In the genomic region with DNA sequence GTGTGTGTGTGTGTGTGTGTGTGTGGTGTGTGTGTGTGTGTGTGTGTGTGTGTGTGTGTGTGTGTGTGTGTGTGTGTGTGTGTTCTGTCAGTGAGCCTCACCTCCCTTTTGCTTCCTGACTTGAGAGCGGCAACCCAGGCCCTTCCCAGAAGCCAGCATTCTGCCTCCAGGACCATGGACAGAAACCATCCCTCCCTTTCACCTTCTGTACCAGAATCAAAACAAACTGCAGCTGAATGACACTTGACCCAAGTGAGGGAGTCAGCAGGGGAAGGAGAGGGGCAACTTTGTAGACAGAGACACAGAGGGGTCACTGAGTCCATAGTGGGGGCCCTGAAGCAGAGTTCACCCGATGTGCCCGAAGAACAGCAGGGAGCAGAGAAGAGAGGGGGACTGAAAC, we compare ENCODE assay signal across 9 mouse cellular contexts. TPM values are rescaled to one million over a fixed set of nuclear protein-coding genes. Genes with fewer than 3 reads are reported as not detected.
A peak's percentile ranks its signal among the peaks of the same experiment; 100 is the strongest.
DNase-seq lines count a peak whose midpoint lies in the region; ATAC-seq and TF ChIP-seq lines count a peak whose summit lies in the region.
"Had no signal": no experiment of that assay in that cellular context is flagged by ENCODE, and none has a peak within 500 bp of the region (broad histone marks: within the 10 kb centered on the region; RNA-seq: fewer than 3 reads in every experiment).

No protein-coding gene starts in this region.

- no peaks in the 10 kb centered on the region for H3K27me3 ChIP-seq in hindbrain, embryonic 10.5 days (ENCODE audit: insufficient read depth, poor library complexity, severe bottlenecking)
- no peaks in the 10 kb centered on the region for H3K27me3 ChIP-seq in hindbrain, embryonic 13.5 days
- H3K27me3 ChIP-seq in neural tube, embryonic 15.5 days (replicated peaks), result no peaks in the 10 kb centered on the region
- H3K27me3 ChIP-seq in myocyte (ENCODE audit: control insufficient read depth, insufficient read depth, insufficient read length), result peaks cover 3% of the 10 kb centered on the region

- peaks cover 20% of the 10 kb centered on the region for H3K4me1 ChIP-seq in hindbrain, embryonic 10.5 days (replicated peaks)
- peaks cover 20% of the 10 kb centered on the region for H3K4me1 ChIP-seq in hindbrain, embryonic 13.5 days (replicated peaks)
- H3K4me1 ChIP-seq in neural tube, embryonic 15.5 days, result peaks cover 16% of the 10 kb centered on the region

- peak; percentile 42 for DNase-seq in hindbrain, embryonic 10.5 days (ENCODE audit: low spot score)
- peak; percentile 27 for DNase-seq in neural tube, embryonic 10.5 days (ENCODE audit: extremely low spot score, low spot score)
- DNase-seq in embryo, embryonic 11 days, result peak; percentile 65
- DNase-seq in cerebellum, adult 9-11 months, result no peak

- 45% methylated on average over 3 of the region's 3 CpGs for WGBS in hindbrain, embryonic 10.5 days
- 41% methylated on average over 3 of the region's 3 CpGs for WGBS in hindbrain, embryonic 13.5 days
- WGBS in neural tube, embryonic 15.5 days, result 48% methylated on average over 3 of the region's 3 CpGs

- no peak for ATAC-seq in hindbrain, embryonic 13.5 days (ENCODE audit: low FRiP score)
- ATAC-seq in neural tube, embryonic 15.5 days (ENCODE audit: low FRiP score), result no peak
- no peak for ATAC-seq in frontal cortex, adult (ENCODE audit: low TSS enrichment)

- H3K4me3 ChIP-seq in hindbrain, embryonic 10.5 days, result no peak overlapping the region
- H3K4me3 ChIP-seq in hindbrain, embryonic 13.5 days, result no peak overlapping the region
- H3K4me3 ChIP-seq in neural tube, embryonic 15.5 days (replicated peaks), result no peak overlapping the region
- no peak overlapping the region for H3K4me3 ChIP-seq in myocyte

- no peak overlapping the region for H3ac ChIP-seq in myocyte (ENCODE audit: control insufficient read depth, insufficient read length)

- TF ChIP-seq POLR2A in myocyte (IDR thresholded peaks at IDR 0.05; ENCODE audit: insufficient read length, low read depth), result no peak

- no peak overlapping the region for H3K27ac ChIP-seq in hindbrain, embryonic 10.5 days
- no peak overlapping the region for H3K27ac ChIP-seq in hindbrain, embryonic 13.5 days
- no peak overlapping the region for H3K27ac ChIP-seq in neural tube, embryonic 15.5 days (replicated peaks)

- no peaks in the 10 kb centered on the region for H3K9me3 ChIP-seq in hindbrain, embryonic 10.5 days
- H3K9me3 ChIP-seq in hindbrain, embryonic 13.5 days, result no peaks in the 10 kb centered on the region
- H3K9me3 ChIP-seq in neural tube, embryonic 15.5 days (replicated peaks), result no peaks in the 10 kb centered on the region

- H3K4me2 ChIP-seq in hindbrain, embryonic 13.5 days, result no peak overlapping the region
- no peak overlapping the region for H3K4me2 ChIP-seq in neural tube, embryonic 15.5 days
- H3K4me2 ChIP-seq in myocyte (ENCODE audit: low read depth), result no peak overlapping the region

- H3K9ac ChIP-seq in hindbrain, embryonic 13.5 days, result no peak overlapping the region
- H3K9ac ChIP-seq in neural tube, embryonic 15.5 days (replicated peaks), result no peak overlapping the region

- H3K36me3 ChIP-seq in hindbrain, embryonic 10.5 days, result no peaks in the 10 kb centered on the region
- no peaks in the 10 kb centered on the region for H3K36me3 ChIP-seq in hindbrain, embryonic 13.5 days
- no peaks in the 10 kb centered on the region for H3K36me3 ChIP-seq in neural tube, embryonic 15.5 days
- H3K36me3 ChIP-seq in myocyte (ENCODE audit: control insufficient read depth, insufficient read depth), result no peaks in the 10 kb centered on the region

- H3K79me2 ChIP-seq in myocyte (ENCODE audit: control insufficient read depth, insufficient read depth), result no peaks in the 10 kb centered on the region

TF ChIP-seq in myocyte, 11 proteins besides CTCF, POLR2A, EP300 and RAD21:
- TF ChIP-seq MYOG (IDR thresholded peaks at IDR 0.05; ENCODE audit: control insufficient read depth in 1 of 3, insufficient read depth in 1 of 3, insufficient read length in 2 of 3, low read depth in 2 of 3) (no peak), REST (IDR thresholded peaks at IDR 0.05; ENCODE audit: insufficient read depth, insufficient read length) (peak; percentile 67)

RNA-seq across cellular contexts. Expression of a gene that starts 3.3 kb away (rescaled TPM):
- polyA plus RNA-seq in hindbrain, embryonic 10.5 days (2016; fragmentation: Nextera tagmentation; extraction: Ambion mirVana), result 0.02 and 0.09 TPM in 2 replicates
- 0.60 and 0.61 TPM in 2 replicates for polyA plus RNA-seq in hindbrain, embryonic 13.5 days (2015; fragmentation: Nextera tagmentation; extraction: Ambion mirVana)
- polyA plus RNA-seq in neural tube, embryonic 15.5 days (2015; fragmentation: Nextera tagmentation; extraction: Ambion mirVana), result 0.40 and 1.2 TPM in 2 replicates
- polyA plus RNA-seq in myocyte (2012; fragmentation: generic; extraction: Trizol), result not detected
- polyA plus RNA-seq: lung, embryonic 16.5 days had no signal

RNA-seq across cellular contexts. Expression of a gene that starts 36.8 kb away (rescaled TPM):
- polyA plus RNA-seq in hindbrain, embryonic 10.5 days (2016; fragmentation: Nextera tagmentation; extraction: Ambion mirVana), result 2.7 and 2.8 TPM in 2 replicates
- 5.9 and 6.9 TPM in 2 replicates for polyA plus RNA-seq in hindbrain, embryonic 13.5 days (2015; fragmentation: Nextera tagmentation; extraction: Ambion mirVana)
- polyA plus RNA-seq in neural tube, embryonic 15.5 days (2015; fragmentation: Nextera tagmentation; extraction: Ambion mirVana), result 7.1 and 7.4 TPM in 2 replicates
- polyA plus RNA-seq in myocyte (2012; fragmentation: generic; extraction: Trizol), result not detected

RNA-seq across cellular contexts. Expression of a gene that starts 58.0 kb away (rescaled TPM):
- polyA plus RNA-seq in hindbrain, embryonic 10.5 days (2016; fragmentation: Nextera tagmentation; extraction: Ambion mirVana), result 10.0 and 11.1 TPM in 2 replicates
- 13.8 TPM in 2 replicates for polyA plus RNA-seq in hindbrain, embryonic 13.5 days (2015; fragmentation: Nextera tagmentation; extraction: Ambion mirVana)
- 11.0 and 11.3 TPM in 2 replicates for polyA plus RNA-seq in neural tube, embryonic 15.5 days (2015; fragmentation: Nextera tagmentation; extraction: Ambion mirVana)
- polyA plus RNA-seq in myocyte (2012; fragmentation: generic; extraction: Trizol), result 2.8 TPM
